Mouse (Mus musculus) myocyte (in vitro differentiated cells): ENCODE data around the gene Aen. TPM values are rescaled to one million over a fixed set of nuclear protein-coding genes. Genes with fewer than 3 reads are reported as not detected.

ENCODE experiments used
- H3K27me3 ChIP-seq: one replicate; pipeline ENCODE4 v1.6.1; 2011; ENCODE audit not compliant: control insufficient read depth, insufficient read depth, insufficient read length
- H3K36me3 ChIP-seq: one replicate; pipeline ENCODE4 v1.6.1; 2011; ENCODE audit not compliant: control insufficient read depth, insufficient read depth
- H3K4me2 ChIP-seq: one replicate; pipeline ENCODE4 v1.6.1; 2011; ENCODE audit warnings: low read depth, control low read depth
- H3K4me3 ChIP-seq: one replicate; pipeline ENCODE4 v1.5.1; 2011; ENCODE audit warnings: mild to moderate bottlenecking, control low read depth, moderate library complexity
- H3K79me2 ChIP-seq: one replicate; pipeline ENCODE4 v1.6.1; 2011; ENCODE audit not compliant: control insufficient read depth, insufficient read depth
- H3ac ChIP-seq: one replicate; pipeline ENCODE4 v1.6.1; 2011; ENCODE audit not compliant: control insufficient read depth, insufficient read length
- CEBPB ChIP-seq: IDR thresholded peaks from 2 replicates; pipeline ENCODE4 v1.6.1; 2011; ENCODE audit warnings: mild to moderate bottlenecking, moderate library complexity; ENCODE audit not compliant: poor library complexity, insufficient read depth, severe bottlenecking
- E2F4 ChIP-seq: IDR thresholded peaks from one replicate; pipeline ENCODE4 v1.6.1; 2011; ENCODE audit warnings: mild to moderate bottlenecking, control low read depth, moderate library complexity; ENCODE audit not compliant: insufficient read depth
- MAX ChIP-seq: IDR thresholded peaks from one replicate; pipeline ENCODE4 v1.6.1; 2011; ENCODE audit warnings: low read depth, mild to moderate bottlenecking, control low read depth
- MYOD1 ChIP-seq, 3 experiments: IDR thresholded peaks; one replicate each; pipeline ENCODE4 v1.6.1; 2011; ENCODE audit warnings: control low read depth in 2 of 3, low read depth in 2 of 3, mild to moderate bottlenecking in 2 of 3, moderate library complexity in 1 of 3; ENCODE audit not compliant: insufficient read length in 2 of 3, control insufficient read depth in 1 of 3
- MYOG ChIP-seq, 3 experiments: IDR thresholded peaks; one replicate each; pipeline ENCODE4 v1.6.1; 2011; ENCODE audit warnings: control low read depth in 2 of 3, low read depth in 2 of 3, mild to moderate bottlenecking in 2 of 3; ENCODE audit not compliant: insufficient read length in 2 of 3, control insufficient read depth in 1 of 3, insufficient read depth in 1 of 3
- POLR2A ChIP-seq: IDR thresholded peaks from one replicate; pipeline ENCODE4 v1.6.1; 2011; ENCODE audit warnings: low read depth, mild to moderate bottlenecking, control low read depth, moderate library complexity; ENCODE audit not compliant: insufficient read length
- POLR2AphosphoS2 ChIP-seq: IDR thresholded peaks from one replicate; pipeline ENCODE4 v1.6.1; 2011; ENCODE audit warnings: low read depth, control low read depth; ENCODE audit not compliant: insufficient read length
- REST ChIP-seq: IDR thresholded peaks from one replicate; pipeline ENCODE4 v1.6.1; 2011; ENCODE audit warnings: mild to moderate bottlenecking, control low read depth, moderate library complexity; ENCODE audit not compliant: insufficient read depth, insufficient read length
- SRF ChIP-seq: IDR thresholded peaks from one replicate; pipeline ENCODE4 v1.6.1; 2011; ENCODE audit warnings: low read depth; ENCODE audit not compliant: control insufficient read depth, insufficient read length
- TCF12 ChIP-seq: IDR thresholded peaks from one replicate; pipeline ENCODE4 v1.6.1; 2011; ENCODE audit warnings: mild to moderate bottlenecking, control low read depth; ENCODE audit not compliant: poor library complexity, insufficient read depth, severe bottlenecking
- TCF3 ChIP-seq: IDR thresholded peaks from one replicate; pipeline ENCODE4 v1.6.1; 2011; ENCODE audit warnings: low read depth, control low read depth; ENCODE audit not compliant: insufficient read length
- USF1 ChIP-seq: IDR thresholded peaks from one replicate; pipeline ENCODE4 v1.6.1; 2011; ENCODE audit warnings: low read depth, mild to moderate bottlenecking, control low read depth, moderate library complexity
- polyA plus RNA-seq: library from polyadenylated mRNA; unstranded; fragments of >200 nt; fragmentation: generic; extraction: Trizol; gene quantifications from one replicate; pipeline ENCODE4 v1.2.1, GENCODE M21; 2012; ENCODE audit warnings: missing spikeins

The Aen gene
- polyA plus RNA-seq, 1 experiment, result 52.8 TPM

GRCm38 (mm10) chr7:78883726-78884060 is 12.0 kb upstream of the Aen start:
- H3K36me3 ChIP-seq, result no peaks in the 10 kb centered on the region
- H3K4me2 ChIP-seq, result no peak overlapping the region
- no peak overlapping the region for H3ac ChIP-seq
- TF ChIP-seq CEBPB (no peak), POLR2AphosphoS2 (no peak), POLR2A (no peak), USF1 (no peak), SRF (no peak)
- H3K79me2 ChIP-seq, result no peaks in the 10 kb centered on the region
- peaks cover 65% of the 10 kb centered on the region for H3K27me3 ChIP-seq
- no peak overlapping the region for H3K4me3 ChIP-seq

- no peak for TF ChIP-seq POLR2A
- no peak for TF ChIP-seq USF1
- no peak for TF ChIP-seq REST
- TF ChIP-seq TCF12, result no peak
- TF ChIP-seq CEBPB, result no peak
- TF ChIP-seq POLR2AphosphoS2, result no peak
- TF ChIP-seq TCF3, result no peak
- TF ChIP-seq MYOG (IDR thresholded peaks at IDR 0.05; ENCODE audit: control insufficient read depth in 1 of 3, insufficient read depth in 1 of 3, insufficient read length in 2 of 3, low read depth in 2 of 3), result no peak
- TF ChIP-seq MAX, result no peak
- TF ChIP-seq MYOD1 (IDR thresholded peaks at IDR 0.05; ENCODE audit: control insufficient read depth in 1 of 3, insufficient read length in 2 of 3, low read depth in 2 of 3), result no peak
- TF ChIP-seq SRF, result no peak
- TF ChIP-seq E2F4, result no peak
- Histone ChIP-seq H3K79me2 (no peaks in the 10 kb centered on the region), H3K27me3 (peaks cover 69% of the 10 kb centered on the region)
Observed at GRCm38 (mm10) chr7:78884139-78884538, 11.5 kb upstream of the Aen start.

GRCm38 (mm10) chr7:78885404-78885803 is 10.2 kb upstream of the Aen start:
- no peak overlapping the region for H3K4me2 ChIP-seq
- no peaks in the 10 kb centered on the region for H3K36me3 ChIP-seq
- H3K27me3 ChIP-seq, result peaks cover 74% of the 10 kb centered on the region
- no peak overlapping the region for H3K4me3 ChIP-seq
- H3K79me2 ChIP-seq, result no peaks in the 10 kb centered on the region
- no peak overlapping the region for H3ac ChIP-seq
- TF ChIP-seq REST (no peak), POLR2A (no peak), MYOD1 (IDR thresholded peaks at IDR 0.05; ENCODE audit: control insufficient read depth in 1 of 3, insufficient read length in 2 of 3, low read depth in 2 of 3) (no peak), TCF3 (no peak)

More at GRCm38 (mm10) chr7:78884139-78884538, 11.5 kb upstream of the Aen start:
- no peak overlapping the region for H3ac ChIP-seq
- H3K36me3 ChIP-seq, result no peaks in the 10 kb centered on the region
- H3K4me2 ChIP-seq, result no peak overlapping the region
- no peak overlapping the region for H3K4me3 ChIP-seq

GRCm38 (mm10) chr7:78886496-78886895 is 9.2 kb upstream of the Aen start:
- Histone ChIP-seq H3K36me3 (no peaks in the 10 kb centered on the region), H3K27me3 (peaks cover 67% of the 10 kb centered on the region), H3K4me3 (no peak overlapping the region), H3K4me2 (no peak overlapping the region), H3ac (no peak overlapping the region), H3K79me2 (no peaks in the 10 kb centered on the region)
- TF ChIP-seq CEBPB (no peak), REST (no peak), POLR2AphosphoS2 (no peak), E2F4 (no peak), MYOG (IDR thresholded peaks at IDR 0.05; ENCODE audit: control insufficient read depth in 1 of 3, insufficient read depth in 1 of 3, insufficient read length in 2 of 3, low read depth in 2 of 3) (no peak), TCF12 (no peak), MYOD1 (IDR thresholded peaks at IDR 0.05; ENCODE audit: control insufficient read depth in 1 of 3, insufficient read length in 2 of 3, low read depth in 2 of 3) (no peak), MAX (no peak), SRF (no peak), POLR2A (no peak), USF1 (no peak), TCF3 (no peak)

- TF ChIP-seq E2F4, result no peak
- no peak for TF ChIP-seq MAX
- TF ChIP-seq REST, result no peak
- no peak for TF ChIP-seq POLR2A
- no peak for TF ChIP-seq TCF12
- Histone ChIP-seq H3K79me2 (no peaks in the 10 kb centered on the region), H3K4me3 (no peak overlapping the region), H3ac (no peak overlapping the region), H3K27me3 (peaks cover 57% of the 10 kb centered on the region), H3K4me2 (no peak overlapping the region), H3K36me3 (no peaks in the 10 kb centered on the region)
Observed at GRCm38 (mm10) chr7:78887431-78887842, 8.2 kb upstream of the Aen start.
